Mouse (Mus musculus): ENCODE results near the gene Tmcc3. TPM values are rescaled to one million over a fixed set of nuclear protein-coding genes. Genes with fewer than 3 reads are reported as not detected.
A peak's percentile ranks its signal among the peaks of the same experiment; 100 is the strongest.

The Tmcc3 gene
- polyA plus RNA-seq, 1 experiment from 2014 or later, result 7.5 TPM

DNA sequence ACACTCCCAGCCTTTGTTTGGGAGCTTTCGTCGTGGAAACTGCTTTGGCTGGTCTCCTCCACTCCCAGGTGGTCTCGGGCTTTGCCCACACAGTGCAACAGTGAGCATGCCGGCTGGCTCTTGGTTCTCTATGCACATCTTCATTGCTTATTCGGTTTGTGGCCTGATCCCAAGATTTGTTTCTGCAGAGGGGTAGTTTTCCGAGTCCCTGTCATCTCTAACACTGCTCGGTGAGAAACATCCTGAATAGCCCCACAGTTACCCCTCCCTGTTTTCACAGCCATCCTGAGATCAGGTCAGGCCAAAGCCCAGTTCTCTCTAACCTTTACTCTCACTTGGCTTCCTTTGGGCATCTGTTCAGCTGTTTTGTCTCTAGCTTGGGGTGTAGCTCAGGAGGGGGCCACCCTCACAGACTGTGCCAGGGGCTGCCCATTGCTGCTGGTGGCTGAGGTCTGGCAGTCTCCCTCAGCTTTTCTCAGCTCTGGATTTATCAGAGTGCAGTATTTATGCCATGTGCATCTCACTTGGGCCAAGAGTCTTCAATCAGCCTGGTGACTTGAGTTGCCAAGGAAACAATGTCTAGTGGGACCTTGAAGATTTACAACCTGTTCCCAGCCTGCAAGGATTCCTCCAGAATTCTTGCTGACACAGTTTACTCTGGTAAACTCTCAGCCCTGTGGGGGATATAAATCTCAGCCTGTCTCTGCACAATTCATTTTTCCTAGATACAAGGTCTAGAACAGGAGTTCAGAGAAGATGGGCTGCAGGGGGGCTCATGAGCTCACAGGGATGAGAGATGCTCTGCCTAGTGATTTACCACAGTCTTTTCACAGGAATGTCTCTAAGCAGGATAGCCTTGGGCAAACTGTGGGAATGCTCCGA lies 102.3 kb downstream of the Tmcc3 start:
- peak; percentile 85 for ATAC-seq (ENCODE audit: low FRiP score)

GRCm38 (mm10) chr10:94415950-94416844 lies 104.4 kb downstream of the Tmcc3 start:
- peak overlapping the region; percentile 14; the same call in 1 of the 2 replicates for H3K27ac ChIP-seq
- H3K4me1 ChIP-seq (replicated peaks), result peaks cover 31% of the 10 kb centered on the region
- H3K36me3 ChIP-seq, result no peaks in the 10 kb centered on the region
- H3K9me3 ChIP-seq, result no peaks in the 10 kb centered on the region
- no peak overlapping the region for H3K9ac ChIP-seq
- H3K4me2 ChIP-seq, result 0 out of 2 replicates have a peak overlapping the region, but pooled peaks have one; percentile 8
- H3K4me3 ChIP-seq, result no peak overlapping the region
- no peaks in the 10 kb centered on the region for H3K27me3 ChIP-seq
- WGBS, result 34% methylated on average over 22 of the region's 22 CpGs
- ATAC-seq (ENCODE audit: low FRiP score), result 0 out of 2 replicates have a peak, but pooled peaks have one; percentile 34

More for the DNA sequence above, 102.3 kb downstream of the Tmcc3 start:
- H3K4me2 ChIP-seq, result no peak overlapping the region
- peak overlapping the region; percentile 76 for H3K27ac ChIP-seq
- H3K4me3 ChIP-seq, result no peak overlapping the region
- peaks cover 37% of the 10 kb centered on the region for H3K4me1 ChIP-seq (replicated peaks)
- H3K36me3 ChIP-seq, result no peaks in the 10 kb centered on the region
- no peaks in the 10 kb centered on the region for H3K9me3 ChIP-seq
- WGBS, result 34% methylated on average over 8 of the region's 8 CpGs
- no peaks in the 10 kb centered on the region for H3K27me3 ChIP-seq
- H3K9ac ChIP-seq, result no peak overlapping the region

GRCm38 (mm10) chr10:94417643-94418042 lies 105.9 kb downstream of the Tmcc3 start:
- no peak for ATAC-seq (ENCODE audit: low FRiP score)
- 90% methylated on average over 4 of the region's 4 CpGs for WGBS

GRCm38 (mm10) chr10:94426000-94426920 lies 114.5 kb downstream of the Tmcc3 start:
- 49% methylated on average over 12 of the region's 12 CpGs for WGBS
- H3K4me3 ChIP-seq, result no peak overlapping the region
- H3K27ac ChIP-seq, result no peak overlapping the region
- H3K9me3 ChIP-seq, result no peaks in the 10 kb centered on the region
- 0 out of 2 replicates have a peak, but pooled peaks cover 3% of the 10 kb centered on the region for H3K4me1 ChIP-seq (replicated peaks)
- H3K27me3 ChIP-seq, result no peaks in the 10 kb centered on the region
- ATAC-seq (ENCODE audit: low FRiP score), result peak; percentile 92
- no peak overlapping the region for H3K4me2 ChIP-seq
- no peak overlapping the region for H3K9ac ChIP-seq
- H3K36me3 ChIP-seq, result no peaks in the 10 kb centered on the region

More at GRCm38 (mm10) chr10:94417643-94418042, 105.9 kb downstream of the Tmcc3 start:
- Histone ChIP-seq H3K27me3 (no peaks in the 10 kb centered on the region), H3K36me3 (no peaks in the 10 kb centered on the region), H3K27ac (no peak overlapping the region), H3K9ac (no peak overlapping the region), H3K4me3 (no peak overlapping the region), H3K4me1 (replicated peaks) (peaks cover 31% of the 10 kb centered on the region), H3K4me2 (no peak overlapping the region), H3K9me3 (no peaks in the 10 kb centered on the region)

DNA sequence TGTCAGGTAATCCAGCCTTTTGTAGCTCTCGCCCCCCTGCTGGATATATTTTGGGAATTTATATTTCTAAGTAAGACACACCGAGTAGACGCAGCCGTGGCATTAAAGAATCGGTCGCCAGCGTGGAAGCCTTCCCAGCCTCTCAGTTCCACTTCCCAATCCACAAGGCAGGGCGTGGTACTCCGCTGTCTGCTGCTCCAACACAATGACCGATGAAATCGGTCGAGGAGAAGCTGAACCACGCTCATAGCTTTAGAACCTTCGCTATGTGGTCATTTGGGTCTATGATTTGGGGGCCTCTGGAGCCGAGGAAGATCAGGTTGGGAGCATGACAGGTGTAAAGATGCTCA lies 115.1 kb downstream of the Tmcc3 start:
- H3K27me3 ChIP-seq, result no peaks in the 10 kb centered on the region
- no peak overlapping the region for H3K9ac ChIP-seq
- H3K36me3 ChIP-seq, result no peaks in the 10 kb centered on the region
- no peak overlapping the region for H3K4me3 ChIP-seq
- no peak overlapping the region for H3K4me2 ChIP-seq
- no peaks in the 10 kb centered on the region for H3K9me3 ChIP-seq
- ATAC-seq (ENCODE audit: low FRiP score), result no peak
- 0 out of 2 replicates have a peak, but pooled peaks cover 3% of the 10 kb centered on the region for H3K4me1 ChIP-seq (replicated peaks)
- H3K27ac ChIP-seq, result no peak overlapping the region
- 87% methylated on average over 15 of the region's 15 CpGs for WGBS

DNA sequence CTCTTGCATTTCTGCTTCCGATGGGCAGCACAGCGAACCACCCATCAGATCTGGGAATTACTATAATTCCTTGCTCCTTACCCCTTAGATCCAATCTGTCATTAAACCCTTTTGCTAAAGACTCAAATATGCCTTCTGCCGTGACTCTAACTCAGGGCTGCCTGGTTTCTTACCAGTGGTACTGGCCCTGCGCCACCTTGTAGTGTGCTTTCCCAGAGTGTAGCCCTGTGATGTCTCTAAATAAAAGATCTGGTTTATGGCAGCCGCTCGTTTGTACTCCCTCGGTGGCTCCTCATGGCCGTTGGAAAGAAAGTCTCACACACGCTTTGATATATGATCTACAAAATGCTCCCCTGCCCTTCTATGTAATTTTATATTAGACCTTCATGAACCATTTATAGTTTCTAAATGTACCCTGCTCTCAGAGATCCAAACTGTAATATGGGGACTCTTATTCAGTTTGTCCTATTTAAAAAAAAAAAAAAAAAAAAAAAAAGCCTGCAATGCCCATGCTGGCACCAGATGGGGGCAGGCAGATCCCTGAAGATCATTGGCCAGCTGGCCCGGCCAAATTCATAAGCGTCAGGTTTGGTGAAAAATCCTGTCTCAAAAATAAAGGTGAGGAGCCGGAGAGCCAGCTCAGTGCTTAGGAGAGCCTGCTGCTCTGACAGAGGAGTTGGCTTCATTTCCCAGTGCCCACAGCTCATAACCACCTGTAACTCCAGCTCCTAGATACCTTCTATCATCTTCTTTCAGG lies 116.6 kb downstream of the Tmcc3 start:
- WGBS, result 79% methylated on average over 12 of the region's 12 CpGs
- ATAC-seq (ENCODE audit: low FRiP score), result no peak
- H3K4me3 ChIP-seq, result no peak overlapping the region

DNA sequence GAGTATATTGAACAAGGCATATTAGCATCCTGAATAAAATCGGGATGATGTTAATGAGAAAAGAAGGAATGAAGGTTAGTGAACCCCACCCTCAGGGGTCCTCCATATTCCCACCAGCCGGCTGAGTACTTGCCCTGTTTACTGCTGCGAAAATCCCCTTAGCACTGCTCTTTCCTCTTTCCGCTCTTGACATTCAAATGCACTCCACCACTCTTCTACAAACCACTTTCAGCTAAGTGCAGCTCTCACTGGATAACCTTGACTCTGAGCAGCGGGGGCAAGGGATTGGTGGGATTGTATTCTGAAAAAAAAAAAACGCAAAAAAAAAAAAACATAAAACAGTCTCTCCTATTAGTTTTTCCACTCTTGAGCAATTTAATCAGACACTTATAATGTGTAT lies 118.8 kb downstream of the Tmcc3 start:
- Histone ChIP-seq H3K9me3 (no peaks in the 10 kb centered on the region), H3K27me3 (no peaks in the 10 kb centered on the region), H3K4me1 (replicated peaks) (0 out of 2 replicates have a peak, but pooled peaks cover 7% of the 10 kb centered on the region), H3K36me3 (no peaks in the 10 kb centered on the region), H3K4me2 (no peak overlapping the region), H3K4me3 (no peak overlapping the region), H3K27ac (no peak overlapping the region), H3K9ac (no peak overlapping the region)
- ATAC-seq (ENCODE audit: low FRiP score), result no peak
- 74% methylated on average over 6 of the region's 6 CpGs for WGBS

More for the DNA sequence above, 116.6 kb downstream of the Tmcc3 start:
- Histone ChIP-seq H3K9ac (no peak overlapping the region), H3K4me2 (no peak overlapping the region), H3K9me3 (no peaks in the 10 kb centered on the region), H3K4me1 (replicated peaks) (0 out of 2 replicates have a peak, but pooled peaks cover 3% of the 10 kb centered on the region), H3K27me3 (no peaks in the 10 kb centered on the region), H3K36me3 (no peaks in the 10 kb centered on the region), H3K27ac (no peak overlapping the region)

- Histone ChIP-seq H3K4me2 (no peak overlapping the region), H3K4me3 (no peak overlapping the region), H3K36me3 (no peaks in the 10 kb centered on the region), H3K27me3 (no peaks in the 10 kb centered on the region), H3K27ac (no peak overlapping the region), H3K9ac (no peak overlapping the region), H3K4me1 (replicated peaks) (0 out of 2 replicates have a peak, but pooled peaks cover 4% of the 10 kb centered on the region), H3K9me3 (no peaks in the 10 kb centered on the region)
- 66% methylated on average over 5 of the region's 5 CpGs for WGBS
- ATAC-seq (ENCODE audit: low FRiP score), result no peak
Observed at GRCm38 (mm10) chr10:94432933-94433332, 121.2 kb downstream of the Tmcc3 start.

- Histone ChIP-seq H3K27ac (no peak overlapping the region), H3K4me1 (replicated peaks) (0 out of 2 replicates have a peak, but pooled peaks cover 4% of the 10 kb centered on the region), H3K36me3 (no peaks in the 10 kb centered on the region), H3K4me3 (no peak overlapping the region), H3K9me3 (no peaks in the 10 kb centered on the region), H3K27me3 (no peaks in the 10 kb centered on the region), H3K4me2 (no peak overlapping the region), H3K9ac (no peak overlapping the region)
- no peak for ATAC-seq (ENCODE audit: low FRiP score)
- 40% methylated on average over 7 of the region's 7 CpGs for WGBS
Observed at GRCm38 (mm10) chr10:94433901-94434300, 122.2 kb downstream of the Tmcc3 start.

GRCm38 (mm10) chr10:94442725-94443124 lies 131.0 kb downstream of the Tmcc3 start:
- no peak overlapping the region for H3K4me3 ChIP-seq
- H3K4me1 ChIP-seq (replicated peaks), result peaks cover 16% of the 10 kb centered on the region
- no peaks in the 10 kb centered on the region for H3K36me3 ChIP-seq
- 0 out of 2 replicates have a peak, but pooled peaks have one; percentile 69 for ATAC-seq (ENCODE audit: low FRiP score)
- H3K27me3 ChIP-seq, result no peaks in the 10 kb centered on the region
- no peak overlapping the region for H3K9ac ChIP-seq
- no peak overlapping the region for H3K4me2 ChIP-seq
- H3K9me3 ChIP-seq, result no peaks in the 10 kb centered on the region
- 0 out of 2 replicates have a peak overlapping the region, but pooled peaks have one; percentile 9 for H3K27ac ChIP-seq
- WGBS, result 44% methylated on average over 7 of the region's 7 CpGs

GRCm38 (mm10) chr10:94443453-94443852 lies 131.7 kb downstream of the Tmcc3 start:
- Histone ChIP-seq H3K4me3 (no peak overlapping the region), H3K4me1 (replicated peaks) (peaks cover 16% of the 10 kb centered on the region), H3K9me3 (no peaks in the 10 kb centered on the region), H3K36me3 (no peaks in the 10 kb centered on the region), H3K9ac (no peak overlapping the region), H3K27ac (no peak overlapping the region), H3K27me3 (no peaks in the 10 kb centered on the region), H3K4me2 (no peak overlapping the region)
- WGBS, result 88% methylated on average over 4 of the region's 4 CpGs
- ATAC-seq (ENCODE audit: low FRiP score), result no peak

All from hindbrain, embryonic 13.5 days (tissue).